Mouse (Mus musculus) stomach, postnatal 0 days (tissue): ENCODE results near the gene Kcnmb3.

Experiments
- CTCF ChIP-seq: IDR thresholded peaks from 2 replicates; pipeline ENCODE4 v1.5.1; 2016; ENCODE audit warnings: antibody characterized with exemption, low read depth, mild to moderate bottlenecking, moderate library complexity
- EP300 ChIP-seq: optimal IDR thresholded peaks from 2 replicates; pipeline ENCODE3; 2016; ENCODE audit warnings: antibody characterized with exemption

- no peak for TF ChIP-seq CTCF
- no peak for TF ChIP-seq EP300
These were observed 17.7 kb upstream of the Kcnmb3 start, which contains the start of gene Zfp639 for GRCm38 (mm10) chr3:32509496-32510374.
